Mouse (Mus musculus) Muller cell, postnatal 12 days (primary cell): Measurements from ENCODE around the gene Exoc8.
A peak's percentile ranks its signal among the peaks of the same experiment; 100 is the strongest.

ENCODE experiments used
- DNase-seq: peaks from one replicate; pipeline ENCODE4 v3.0.0-alpha.2; 2015; ENCODE audit errors: inconsistent ontology term

Gene Exoc8

DNA sequence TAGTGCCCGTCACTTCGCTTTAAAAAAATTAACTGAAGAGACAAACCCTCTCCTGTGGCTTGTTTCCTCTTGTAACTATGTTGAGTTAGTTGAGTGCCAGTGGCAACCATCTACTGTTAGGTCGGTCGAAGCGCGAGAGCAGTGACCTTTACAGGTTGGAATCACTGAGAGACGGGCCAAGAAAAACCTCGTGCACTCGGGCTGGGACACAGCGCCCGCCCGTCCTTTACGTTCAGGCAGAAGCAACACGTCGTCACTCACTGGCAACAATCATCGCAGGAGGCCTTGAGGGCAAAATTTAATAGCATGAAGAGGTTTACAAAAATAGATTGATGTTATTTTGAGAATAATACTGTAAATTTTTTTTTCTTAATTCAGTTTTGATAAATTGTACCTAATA is 12.4 kb upstream of the Exoc8 start:
- DNase-seq: no peak

GRCm38 (mm10) chr8:124905482-124905881 is 8.0 kb upstream of the Exoc8 start:
- no peak for DNase-seq

DNA sequence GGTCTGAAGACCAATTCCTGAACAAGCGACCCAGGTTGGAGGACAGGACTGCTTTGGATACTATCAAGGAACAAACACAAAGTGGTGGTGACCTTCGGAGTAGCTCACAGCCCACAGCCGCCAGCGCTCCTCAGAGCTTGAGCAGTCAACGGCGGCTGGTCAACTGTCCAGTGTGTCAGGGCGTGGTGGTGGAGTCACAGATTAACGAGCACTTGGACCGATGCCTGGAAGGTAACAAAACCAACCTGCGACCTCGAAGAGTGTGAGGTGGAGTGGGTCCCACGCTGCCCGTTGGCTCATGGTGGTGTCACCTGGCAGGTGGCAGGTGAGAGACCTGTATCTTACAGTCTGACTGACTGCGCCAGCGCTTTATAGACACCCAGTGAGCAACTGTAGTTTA is 5.7 kb upstream of the Exoc8 start:
- DNase-seq: no peak

DNA sequence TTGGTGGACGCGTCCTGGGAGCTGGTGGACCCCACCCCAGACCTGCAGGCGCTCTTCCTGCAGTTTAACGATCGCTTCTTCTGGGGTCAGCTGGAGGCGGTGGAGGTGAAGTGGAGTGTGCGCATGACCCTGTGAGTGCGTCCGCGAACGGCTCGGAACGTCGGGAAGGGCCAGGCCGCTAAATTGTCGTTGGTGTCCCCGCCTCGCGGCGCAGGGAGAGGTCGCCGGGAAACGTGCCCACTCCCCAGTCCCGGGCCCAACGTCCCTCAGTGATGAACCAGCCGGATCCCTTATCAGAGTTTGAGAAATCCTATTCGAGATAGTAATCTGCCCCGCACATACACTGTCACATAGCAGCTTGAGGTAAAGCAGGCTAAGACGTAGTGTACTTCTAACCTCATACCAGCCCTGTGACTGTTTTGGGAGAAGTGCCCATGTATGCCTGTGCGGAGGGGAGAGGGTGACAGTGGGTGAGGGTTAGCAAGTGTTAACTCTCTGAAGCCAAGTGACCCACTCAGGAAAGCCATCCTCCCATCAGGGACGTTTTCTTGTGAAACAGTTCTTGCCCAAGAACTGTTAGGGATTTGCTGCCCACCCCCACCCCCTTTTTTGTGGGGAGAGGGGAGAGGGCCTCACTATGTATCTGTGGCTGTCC is 873 bp upstream of the Exoc8 start:
- no peak for DNase-seq

GRCm38 (mm10) chr8:124896632-124897385 is 696 bp downstream of the Exoc8 start:
- peak; percentile 77 for DNase-seq

GRCm38 (mm10) chr8:124896010-124896631 is 1.4 kb downstream of the Exoc8 start:
- no peak for DNase-seq

DNA sequence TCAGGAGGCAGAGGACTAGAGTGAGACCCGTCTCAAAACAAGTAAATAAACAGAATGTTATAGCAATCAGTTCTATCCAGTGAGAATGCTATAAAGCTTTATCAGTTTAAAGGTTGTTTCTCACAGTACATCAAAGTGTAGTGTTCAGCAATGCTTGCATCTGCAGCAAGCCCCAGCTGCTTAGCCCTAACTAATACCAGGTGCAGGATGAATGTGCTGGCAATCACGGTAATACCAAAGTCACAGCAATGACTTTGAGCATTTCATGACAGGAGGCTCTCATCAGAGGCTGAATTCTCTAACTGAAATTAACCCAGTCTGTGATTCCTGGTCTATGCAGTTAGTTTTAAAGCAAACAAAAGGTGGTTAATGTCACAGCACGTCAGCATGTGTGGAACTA is 4.9 kb downstream of the Exoc8 start:
- no peak for DNase-seq

- DNase-seq: no peak
Observed at GRCm38 (mm10) chr8:124888385-124888784, 9.1 kb downstream of the Exoc8 start.

- DNase-seq: no peak
Observed at GRCm38 (mm10) chr8:124878946-124879526, 18.5 kb downstream of the Exoc8 start.

- DNase-seq: no peak
Observed at GRCm38 (mm10) chr8:124878141-124878540, 19.4 kb downstream of the Exoc8 start.

DNA sequence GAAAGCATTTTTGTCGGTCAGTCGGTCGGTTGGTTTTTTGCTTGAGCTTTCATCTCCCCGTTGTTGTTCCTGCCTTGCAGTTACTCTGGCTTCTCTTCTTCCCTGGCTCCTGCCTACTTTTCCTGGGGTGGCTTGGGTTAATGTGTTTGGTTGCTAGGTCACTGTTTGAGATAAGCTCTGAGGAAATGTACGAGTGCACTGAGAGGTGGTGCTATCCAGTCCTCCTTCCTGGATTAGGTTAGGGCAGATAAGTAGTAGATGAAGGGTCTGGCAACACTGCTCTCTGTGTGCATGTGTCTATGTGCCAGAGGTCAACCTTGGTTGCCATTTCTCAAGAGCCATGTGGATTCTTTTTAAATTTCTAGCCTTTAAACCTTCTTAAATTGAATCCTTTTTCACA is 24.8 kb downstream of the Exoc8 start:
- no peak for DNase-seq

DNA sequence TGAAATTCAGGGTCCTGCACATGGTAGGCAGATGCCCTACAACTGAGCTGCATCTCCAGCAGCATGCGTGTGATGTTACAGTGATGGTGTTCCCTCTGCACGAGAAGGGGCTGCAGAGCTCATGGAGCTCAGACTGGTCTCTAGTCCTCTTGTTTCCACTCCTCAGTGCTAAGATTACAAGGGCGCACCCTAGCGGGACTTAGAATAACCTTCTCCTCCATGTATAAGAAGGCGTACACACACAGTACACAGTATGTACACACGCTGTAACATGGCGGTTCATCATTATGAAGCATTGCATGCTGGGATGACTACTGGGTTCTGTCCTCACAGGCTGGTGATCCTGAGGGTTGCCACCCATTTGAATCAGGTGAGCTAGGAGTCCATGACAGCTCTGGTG is 25.4 kb downstream of the Exoc8 start:
- no peak for DNase-seq

DNA sequence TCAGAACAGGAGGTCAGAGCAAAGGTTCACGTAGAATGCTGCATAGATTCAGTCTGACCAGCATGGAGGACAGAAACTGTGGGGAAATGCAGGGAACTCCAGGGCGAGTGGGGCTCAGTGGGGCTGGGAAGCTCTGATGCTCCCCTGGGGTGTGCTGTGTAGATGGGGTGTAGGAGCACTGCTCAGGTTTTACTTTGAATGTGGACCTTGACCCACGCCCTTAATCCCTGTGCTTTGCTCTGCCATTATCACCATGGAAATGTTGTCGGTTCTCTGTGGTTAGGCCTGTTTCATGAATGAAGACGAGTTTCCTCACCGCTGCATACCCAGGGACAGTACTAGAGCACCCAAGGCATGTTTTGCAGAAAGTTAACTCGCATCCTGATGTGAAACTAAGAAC is 26.0 kb downstream of the Exoc8 start:
- no peak for DNase-seq

DNA sequence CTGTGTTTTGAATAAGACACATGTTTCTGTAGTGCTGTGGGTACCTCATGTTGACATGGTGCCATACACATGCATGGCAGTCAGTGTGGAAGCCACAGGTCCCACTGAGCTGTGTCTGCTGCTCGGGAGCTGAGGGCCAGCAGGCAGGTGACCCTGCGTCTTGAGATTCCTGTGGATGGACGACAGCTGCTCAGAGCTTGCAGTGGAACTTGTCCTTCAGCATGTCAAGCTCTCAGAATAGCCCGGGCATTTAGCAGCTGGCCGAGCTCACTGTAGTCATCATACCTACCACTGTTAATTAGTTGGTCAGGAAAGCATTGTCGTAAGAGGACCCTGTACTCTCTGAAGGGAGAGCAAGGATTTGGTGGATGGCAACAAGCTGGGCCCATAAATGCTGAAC is 27.8 kb downstream of the Exoc8 start:
- DNase-seq: no peak

DNA sequence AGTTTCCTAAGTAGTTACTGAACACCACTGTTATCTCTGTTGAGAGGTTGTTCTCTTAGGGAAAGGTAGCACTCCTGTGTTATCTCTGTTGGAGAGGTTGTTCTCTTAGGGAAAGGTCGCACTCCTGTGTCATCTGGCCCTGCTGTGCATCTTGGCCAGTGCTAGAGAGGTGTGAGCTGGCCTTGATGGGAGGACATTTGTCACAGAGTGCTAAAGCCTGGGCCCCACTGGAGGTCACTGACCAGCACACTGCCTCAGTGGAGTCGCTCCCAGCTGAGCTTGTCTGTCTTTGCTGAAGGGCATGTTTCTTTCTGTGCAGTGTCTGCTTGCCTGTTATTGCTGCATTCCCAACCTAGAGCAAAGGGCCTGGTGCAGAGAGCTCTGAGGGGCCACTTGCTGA is 30.4 kb downstream of the Exoc8 start:
- DNase-seq: no peak

DNA sequence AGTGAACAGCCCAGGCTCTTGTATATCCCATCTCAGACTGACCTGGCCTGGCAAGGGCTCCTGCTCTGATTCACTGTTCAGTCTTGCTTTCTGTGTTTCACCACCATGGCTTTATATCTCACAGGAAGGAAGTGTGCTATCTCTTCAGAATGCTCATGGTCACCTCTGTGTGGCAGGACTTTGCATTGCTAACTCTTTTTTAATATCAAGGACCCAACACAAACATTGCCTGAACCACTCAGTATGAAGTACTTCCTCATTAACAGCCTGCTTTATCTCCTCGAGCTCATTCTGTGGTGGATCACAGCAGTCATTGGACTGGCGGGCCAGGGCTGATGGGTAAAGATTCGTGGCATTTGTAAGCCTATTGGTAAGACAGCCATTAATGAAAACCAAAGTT is 30.8 kb downstream of the Exoc8 start:
- DNase-seq: no peak

- DNase-seq: no peak
Observed at GRCm38 (mm10) chr8:124863729-124864128, 33.8 kb downstream of the Exoc8 start.

DNA sequence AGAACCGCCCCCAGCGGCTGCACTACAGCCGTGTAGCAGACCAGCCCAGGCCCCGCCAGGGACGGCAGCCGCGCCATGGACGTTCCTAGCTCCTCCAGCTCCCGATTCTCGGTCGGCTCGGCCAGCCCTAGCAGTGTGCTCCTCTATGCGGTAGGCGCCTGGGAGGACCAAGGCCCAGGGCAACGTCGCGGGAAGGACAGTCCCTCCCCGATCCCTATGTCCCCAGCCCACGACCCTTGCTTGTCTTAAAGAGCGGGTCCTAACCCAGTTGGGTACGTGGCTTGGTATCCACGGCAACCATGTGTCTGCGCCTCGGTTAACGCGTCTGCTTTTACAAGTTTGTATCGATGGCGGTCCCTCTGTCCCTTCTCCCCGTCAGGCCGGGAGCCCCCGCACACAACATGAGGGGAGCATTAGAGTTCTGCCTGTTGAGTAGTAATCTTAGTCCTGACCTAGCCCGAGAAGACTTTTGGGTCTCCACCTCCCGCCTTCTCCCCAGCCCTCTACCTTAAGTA is 34.3 kb downstream of the Exoc8 start:
- DNase-seq: no peak

- peak; percentile 95 for DNase-seq
Observed at GRCm38 (mm10) chr8:124862321-124863162, 35.0 kb downstream of the Exoc8 start, which contains the start of the genes Gnpat and 2810004N23Rik. Gene Gnpat (plus strand): TSS chr8:124863033. Gene 2810004N23Rik (minus strand): TSS chr8:124863120.

DNA sequence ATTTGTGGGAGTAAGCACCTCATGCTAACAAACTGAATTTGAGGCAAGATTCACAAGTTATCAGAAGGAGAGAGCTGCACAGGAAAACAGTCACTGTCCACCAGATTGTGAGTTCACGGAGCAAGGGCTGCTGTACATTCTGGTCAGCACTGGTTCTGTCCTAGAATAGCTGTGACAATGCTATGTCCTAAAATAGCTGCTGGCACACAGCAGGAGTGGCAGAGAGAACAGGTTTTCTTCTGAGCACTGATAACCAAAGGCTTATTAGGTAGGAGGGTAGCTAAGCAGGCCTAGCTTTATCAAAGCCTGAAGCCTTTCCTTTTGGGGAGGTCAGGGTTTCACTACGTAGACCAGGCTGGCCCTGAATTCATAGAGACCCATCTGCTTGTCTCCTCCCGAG is 37.3 kb downstream of the Exoc8 start:
- no peak for DNase-seq

DNA sequence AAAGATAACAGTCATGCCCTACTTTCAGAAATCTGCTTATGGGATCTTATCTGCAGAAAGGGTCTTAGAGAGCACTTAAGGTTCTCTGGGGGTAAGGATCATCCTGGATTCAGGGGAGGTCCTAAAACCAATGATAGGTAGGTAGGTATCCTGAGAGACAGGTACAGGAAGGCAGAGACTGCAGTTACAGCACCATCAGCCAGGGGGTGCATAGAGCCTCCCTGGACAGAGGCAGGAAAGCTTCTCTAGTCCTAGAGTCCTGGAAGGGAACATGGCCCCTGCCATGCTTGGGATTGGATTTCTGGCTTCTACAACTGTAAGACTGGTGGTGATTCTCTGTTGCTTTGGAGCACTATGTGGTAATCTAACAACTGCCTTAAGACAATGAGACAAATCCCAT is 38.0 kb downstream of the Exoc8 start:
- DNase-seq: no peak
